Mouse (Mus musculus) erythroblast, adult 5-6 weeks (primary cell): ENCODE data around the gene Dazap2. TPM values are rescaled to one million over a fixed set of nuclear protein-coding genes. Genes with fewer than 3 reads are reported as not detected.

Source experiments
- ATAC-seq: replicated peaks from 2 replicates; pipeline ENCODE4 v1.8.0; 2016; ENCODE audit warnings: moderate number of reproducible peaks, mild to moderate bottlenecking, moderate TSS enrichment, inconsistent platforms; ENCODE audit not compliant: poor library complexity, low FRiP score, severe bottlenecking
- total RNA-seq, 2 experiments: library from RNA; stranded (forward) in 1 of 2; stranded (reverse) in 1 of 2; fragments of 150-400 nt in 1 of 2; fragments of 200-764, 138-1000 nt in 1 of 2; gene quantifications; 2 replicates each; pipeline versions ENCODE4 v1.2.3 to v1.2.4; 2015 to 2017; ENCODE audit warnings: low replicate concordance in 2 of 2

Gene Dazap2
- total RNA-seq, 2 experiments from 2014 or later = 93.7 to 183 TPM

- peak; percentile 58 for ATAC-seq
Observed at GRCm38 (mm10) chr15:100669337-100669736, 54.2 kb downstream of the Dazap2 start, which contains the start of gene Bin2. Bin2 (minus strand) TSS chr15:100669553.

GRCm38 (mm10) chr15:100670004-100670403 lies 54.9 kb downstream of the Dazap2 start:
- ATAC-seq = no peak

Other genes starting within 250 kb of the Dazap2 start
- gene Gm5475, start 193.2 kb upstream of the Dazap2 start, total RNA-seq (2015; ENCODE audit: low replicate concordance) = not detected in 2 replicates
- gene Gm5475, start 193.2 kb upstream of the Dazap2 start, total RNA-seq (2017; ENCODE audit: low replicate concordance) = not detected in 2 replicates
- gene Slc11a2, start 190.3 kb upstream of the Dazap2 start, total RNA-seq (2015; ENCODE audit: low replicate concordance) = 14.6 and 18.3 TPM in 2 replicates
- gene Slc11a2, start 190.3 kb upstream of the Dazap2 start, total RNA-seq (2017; ENCODE audit: low replicate concordance) = 20.1 and 23.8 TPM in 2 replicates
- 4.4 and 4.8 TPM in 2 replicates for gene Letmd1, start 146.3 kb upstream of the Dazap2 start, total RNA-seq (2015; ENCODE audit: low replicate concordance)
- gene Letmd1, start 146.3 kb upstream of the Dazap2 start, total RNA-seq (2017; ENCODE audit: low replicate concordance) = 2.5 and 3.7 TPM in 2 replicates
- gene Csrnp2, start 119.9 kb upstream of the Dazap2 start, total RNA-seq (2015; ENCODE audit: low replicate concordance) = 0.21 TPM in 1 of 2 replicates, not detected in the other
- gene Csrnp2, start 119.9 kb upstream of the Dazap2 start, total RNA-seq (2017; ENCODE audit: low replicate concordance) = 0.51 and 0.98 TPM in 2 replicates
- gene Tfcp2, start 63.3 kb upstream of the Dazap2 start, total RNA-seq (2015; ENCODE audit: low replicate concordance) = 2.1 and 4.8 TPM in 2 replicates
- 7.8 and 13.7 TPM in 2 replicates for gene Tfcp2, start 63.3 kb upstream of the Dazap2 start, total RNA-seq (2017; ENCODE audit: low replicate concordance)
- gene Pou6f1, start 15.4 kb upstream of the Dazap2 start, total RNA-seq (2015; ENCODE audit: low replicate concordance) = 1.2 and 1.9 TPM in 2 replicates
- 0.28 TPM in 1 of 2 replicates, not detected in the other for gene Pou6f1, start 15.4 kb upstream of the Dazap2 start, total RNA-seq (2017; ENCODE audit: low replicate concordance)
- gene Smagp, start 21.6 kb downstream of the Dazap2 start, total RNA-seq (2015; ENCODE audit: low replicate concordance) = 3.8 and 4.8 TPM in 2 replicates
- gene Smagp, start 21.6 kb downstream of the Dazap2 start, total RNA-seq (2017; ENCODE audit: low replicate concordance) = 0.84 and 1.0 TPM in 2 replicates
- 30.4 and 56.8 TPM in 2 replicates for gene Bin2, start 54.2 kb downstream of the Dazap2 start, total RNA-seq (2015; ENCODE audit: low replicate concordance)
- 32.1 and 37.9 TPM in 2 replicates for gene Bin2, start 54.2 kb downstream of the Dazap2 start, total RNA-seq (2017; ENCODE audit: low replicate concordance)
- gene Cela1, start 72.6 kb downstream of the Dazap2 start, total RNA-seq (2015; ENCODE audit: low replicate concordance) = 31.3 and 37.1 TPM in 2 replicates
- gene Cela1, start 72.6 kb downstream of the Dazap2 start, total RNA-seq (2017; ENCODE audit: low replicate concordance) = 12.3 and 20.9 TPM in 2 replicates
- gene Galnt6, start 114.0 kb downstream of the Dazap2 start, total RNA-seq (2015; ENCODE audit: low replicate concordance) = 3.6 and 4.0 TPM in 2 replicates
- gene Galnt6, start 114.0 kb downstream of the Dazap2 start, total RNA-seq (2017; ENCODE audit: low replicate concordance) = 4.5 and 4.9 TPM in 2 replicates
- under 0.01 and 1.3 TPM in 2 replicates for gene Slc4a8, start 146.4 kb downstream of the Dazap2 start, total RNA-seq (2015; ENCODE audit: low replicate concordance)
- gene Slc4a8, start 146.4 kb downstream of the Dazap2 start, total RNA-seq (2017; ENCODE audit: low replicate concordance) = 0.09 and 0.42 TPM in 2 replicates